Mouse (Mus musculus): Measurements from ENCODE around the gene Hsd17b11. TPM values are rescaled to one million over a fixed set of nuclear protein-coding genes. Genes with fewer than 3 reads are reported as not detected.
"Not testable (repeated sequence)": the region's sequence is repeated elsewhere in the genome, so short reads cannot be mapped to it uniquely, and the experiment has no call there.

The Hsd17b11 gene
- total and polyA plus RNA-seq, 3 experiments: 19.2 to 69.0 (median 67.2) TPM

DNA sequence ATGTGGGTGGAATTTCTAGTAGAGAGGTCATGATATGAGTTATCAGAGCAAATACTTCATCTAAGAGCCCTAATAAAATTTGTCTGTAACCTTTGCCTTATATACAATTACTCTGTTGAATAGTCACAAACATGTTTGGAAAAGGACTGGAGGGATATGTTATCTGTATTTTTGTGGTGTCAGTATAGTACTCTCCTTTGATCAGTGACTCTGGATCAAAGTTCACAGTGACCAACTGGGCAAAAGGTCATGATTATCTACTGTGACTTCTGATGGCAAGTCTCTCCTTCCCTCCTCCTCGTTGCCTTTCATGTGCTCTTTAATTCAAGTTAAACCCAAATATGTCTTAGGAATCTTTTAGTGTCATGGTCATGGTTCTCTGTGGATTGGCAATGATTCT lies 14.1 kb upstream of the Hsd17b11 start:
- DNase-seq: no peak

DNA sequence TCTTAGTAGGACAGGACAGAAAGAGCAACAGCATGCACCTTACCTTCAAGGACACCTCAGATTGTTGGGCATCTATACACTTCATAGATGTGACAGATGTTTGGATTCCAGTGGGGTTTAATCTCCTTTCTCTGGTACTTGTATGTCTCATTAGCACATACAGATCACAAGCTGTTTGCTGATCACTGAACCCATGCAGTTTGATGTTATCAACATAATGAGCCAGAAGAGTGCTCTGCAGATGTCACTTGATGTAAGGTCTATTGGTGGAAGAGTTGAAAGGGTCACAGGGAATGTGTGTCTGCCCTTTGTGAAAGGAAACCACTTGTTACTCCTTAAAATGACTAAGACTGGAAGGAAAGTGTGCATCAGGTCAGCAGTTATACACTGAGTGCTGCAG lies 13.3 kb upstream of the Hsd17b11 start:
- no peak for DNase-seq

DNA sequence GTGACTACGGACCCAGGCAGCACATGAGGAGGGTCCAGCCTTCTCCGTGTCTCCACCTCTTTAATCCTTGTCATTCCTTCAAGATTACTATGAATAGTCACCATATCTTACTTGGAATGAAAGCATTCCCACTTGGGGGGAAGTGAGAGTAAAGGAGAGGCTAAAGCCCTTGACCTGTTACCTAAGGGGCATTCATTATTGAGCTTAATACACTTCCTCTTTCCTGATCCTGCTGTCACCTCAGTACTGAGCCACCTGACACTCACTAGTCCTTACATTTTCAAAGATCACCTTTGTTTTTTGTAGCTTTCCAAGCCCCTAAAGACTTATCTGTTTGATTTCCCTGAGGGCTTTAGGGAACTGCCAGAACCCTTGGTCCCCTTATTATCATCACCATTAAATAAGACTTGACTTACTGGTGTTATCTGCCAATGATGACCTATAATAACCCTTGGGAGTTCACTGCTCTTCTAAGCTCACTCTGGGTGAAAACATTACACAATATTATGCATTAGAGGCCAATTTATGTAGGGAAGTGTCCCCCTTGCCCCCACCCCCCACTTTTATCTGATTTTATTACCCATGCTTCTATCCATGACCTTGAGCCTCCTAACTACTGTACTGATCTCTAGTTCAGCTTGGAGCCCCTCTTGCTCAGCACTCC lies 10.8 kb upstream of the Hsd17b11 start:
- no peak for DNase-seq

DNA sequence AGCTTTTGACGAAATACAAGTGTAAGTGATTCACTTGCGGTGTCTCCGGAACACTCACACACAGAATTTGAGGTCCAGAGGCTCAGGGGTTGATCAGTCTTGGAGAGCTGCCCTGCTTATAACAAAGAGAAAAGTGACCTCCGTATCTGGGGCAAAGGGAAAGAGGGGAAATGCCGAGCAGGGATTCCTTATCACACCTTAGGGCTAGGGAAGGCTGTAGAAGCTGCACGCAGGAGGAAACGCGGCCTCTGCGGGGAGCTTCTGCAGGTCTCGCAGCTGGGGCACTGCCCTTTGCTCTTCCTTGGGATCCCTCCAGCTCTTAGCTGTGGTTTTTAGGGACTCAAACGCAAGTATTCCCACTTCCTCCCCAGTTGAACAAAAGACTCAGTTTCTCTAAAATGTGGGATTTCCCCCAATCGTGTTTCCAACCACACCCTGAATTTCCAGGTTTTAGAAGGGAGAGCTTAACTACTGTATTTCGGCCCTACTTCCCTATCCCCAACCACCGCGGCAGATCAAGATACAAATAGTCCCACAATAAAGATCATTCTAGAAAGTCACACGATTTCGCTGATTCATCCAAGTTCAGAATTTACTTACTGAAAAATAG lies 3.6 kb upstream of the Hsd17b11 start:
- no peak for DNase-seq

DNA sequence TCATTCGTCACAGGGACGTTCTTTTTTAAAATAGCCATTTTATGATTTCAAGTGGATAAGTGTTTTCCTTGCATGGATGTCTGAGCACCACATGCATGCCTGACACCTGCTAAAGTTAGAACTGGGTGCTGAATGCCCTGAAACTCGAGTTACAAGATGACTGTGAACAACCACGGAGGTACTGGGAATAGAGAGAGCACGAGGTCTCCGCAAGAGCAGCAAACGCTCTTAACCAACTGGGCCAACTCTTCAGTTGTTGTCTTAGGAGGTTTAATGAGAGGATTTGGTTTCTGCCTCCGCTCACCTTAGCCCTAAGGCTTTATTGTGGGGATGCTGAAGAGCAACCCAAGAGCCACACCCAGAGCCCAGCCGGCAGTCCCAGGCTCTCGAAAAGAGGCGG lies 3.0 kb upstream of the Hsd17b11 start:
- no peak for DNase-seq

DNA sequence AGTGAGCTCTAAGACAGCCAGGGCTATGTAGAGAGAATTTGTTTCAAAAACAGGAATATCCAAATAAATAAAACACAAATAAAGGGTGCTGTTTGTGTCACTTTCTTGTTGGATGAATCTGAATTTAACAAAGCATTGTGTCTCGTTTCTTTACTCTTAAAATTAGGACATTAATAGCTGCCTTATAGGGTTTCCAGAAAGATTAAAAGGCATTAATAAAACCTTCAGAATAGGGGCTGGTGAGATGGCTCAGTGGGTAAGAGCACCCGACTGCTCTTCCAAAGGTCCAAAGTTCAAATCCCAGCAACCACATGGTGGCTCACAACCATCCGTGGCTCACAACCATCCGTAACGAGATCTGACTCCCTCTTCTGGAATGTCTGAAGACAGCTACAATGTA lies 2.5 kb upstream of the Hsd17b11 start:
- DNase-seq: not testable (repeated sequence)

DNA sequence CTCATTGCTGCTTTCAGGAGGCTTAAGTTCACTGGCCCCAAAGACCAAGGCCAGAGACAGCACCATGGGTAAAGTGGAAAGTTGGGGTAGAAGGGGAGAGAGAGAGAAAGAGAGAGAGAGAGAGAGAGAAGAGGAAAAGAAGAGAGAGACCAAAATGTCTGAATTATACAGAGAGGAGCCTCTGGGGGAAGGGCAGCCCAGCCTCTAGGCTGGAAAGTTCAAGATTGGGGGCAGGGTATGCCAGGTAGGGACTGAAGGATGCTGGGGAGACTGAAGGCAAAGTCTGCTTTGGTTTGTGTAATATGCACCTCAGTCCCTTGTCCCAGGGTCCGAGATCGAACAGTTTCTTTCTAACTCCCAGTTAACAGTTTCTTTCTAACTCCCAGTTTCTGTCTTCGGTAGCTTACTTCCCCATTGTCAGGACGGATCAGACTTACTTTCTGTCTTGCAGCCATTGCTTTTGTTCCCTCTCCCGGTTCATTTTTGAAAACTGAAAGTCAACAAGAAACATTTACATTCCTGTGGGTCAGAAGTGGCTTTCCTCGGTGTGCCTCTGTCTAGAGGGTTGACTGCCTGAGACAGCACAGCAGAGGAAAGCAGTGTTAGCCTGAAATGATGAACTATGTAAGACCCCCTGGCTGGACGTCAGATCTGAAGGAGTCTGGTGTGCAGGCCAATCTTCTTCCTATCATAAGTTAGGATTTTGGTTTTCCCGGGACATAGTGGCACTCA lies 1.7 kb upstream of the Hsd17b11 start:
- DNase-seq: no peak

DNA sequence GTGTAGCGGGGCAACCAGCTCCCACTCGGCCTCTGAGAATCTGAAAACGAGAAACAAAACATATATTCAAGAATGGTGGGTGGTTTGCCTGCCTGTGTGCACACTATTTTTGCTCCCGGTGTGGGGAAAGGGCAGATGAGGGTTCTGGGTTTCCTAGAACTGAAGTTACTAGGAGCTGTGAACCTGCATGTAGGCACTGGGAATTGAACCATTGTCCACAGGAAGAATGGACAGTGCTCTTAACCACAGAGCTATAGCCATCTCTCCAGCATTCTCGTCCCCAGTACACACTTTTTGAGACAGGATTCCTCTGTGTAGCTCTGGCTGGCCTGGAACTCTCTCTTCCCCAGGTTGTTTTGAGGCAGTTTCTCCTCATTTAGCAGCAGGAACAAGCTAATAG lies 839 bp upstream of the Hsd17b11 start:
- DNase-seq: no peak

DNA sequence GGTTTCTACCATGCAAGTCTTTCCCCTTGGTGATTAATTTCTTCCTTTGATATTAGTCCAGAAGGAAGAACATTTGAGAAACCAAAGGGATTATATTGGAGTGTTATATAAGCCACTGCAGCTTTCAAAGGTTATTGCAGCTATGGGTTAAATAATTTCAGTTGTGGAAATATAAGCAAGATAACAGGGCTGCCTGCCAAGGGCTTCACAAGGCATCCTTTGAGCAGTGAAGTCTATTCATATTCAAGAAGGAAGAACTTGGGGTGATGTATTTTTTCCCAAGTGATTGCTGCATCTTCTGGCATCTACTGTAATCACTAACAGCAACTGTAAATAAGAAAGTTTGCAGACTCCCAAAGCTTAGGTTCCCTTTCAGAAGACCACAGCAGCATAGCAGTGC lies 10.3 kb downstream of the Hsd17b11 start:
- no peak for DNase-seq

DNA sequence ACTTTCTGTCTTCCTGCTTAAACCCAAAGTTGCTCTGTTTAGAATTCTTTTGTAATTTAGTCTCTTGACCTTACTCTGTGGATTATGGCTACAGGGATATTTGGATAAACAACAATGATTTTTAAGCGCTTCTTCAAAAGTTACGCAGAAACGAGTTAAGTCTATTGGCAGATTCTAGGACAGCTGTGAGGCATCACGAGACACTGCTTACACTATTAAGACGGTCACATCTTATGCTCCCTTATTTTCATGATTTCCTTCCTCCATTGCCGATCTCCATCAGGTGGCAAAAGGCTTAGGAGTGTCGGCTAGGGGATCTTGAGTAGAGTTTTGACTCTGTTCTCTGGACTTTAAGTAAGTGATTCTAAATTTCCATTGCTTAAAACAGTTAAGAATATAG lies 11.5 kb downstream of the Hsd17b11 start:
- no peak for DNase-seq

DNA sequence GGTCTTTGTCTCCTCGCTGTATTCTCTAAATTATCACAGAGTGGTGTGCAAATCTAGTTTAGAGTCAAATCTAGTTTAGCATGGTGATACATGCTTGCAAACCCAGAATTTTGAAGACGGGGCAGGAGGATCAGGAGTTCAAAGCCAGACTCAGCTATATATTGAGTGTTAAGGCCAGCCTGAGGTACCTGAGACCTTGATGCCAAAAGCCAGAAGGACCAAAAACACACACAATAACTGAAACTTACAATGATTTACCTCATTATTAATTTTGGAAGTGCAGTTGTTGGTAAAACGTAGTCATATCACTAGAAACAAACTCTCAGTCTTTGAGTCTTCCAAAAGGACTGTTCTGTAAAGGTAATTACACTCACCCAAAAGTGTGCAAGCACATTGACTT lies 12.3 kb downstream of the Hsd17b11 start:
- DNase-seq: no peak

DNA sequence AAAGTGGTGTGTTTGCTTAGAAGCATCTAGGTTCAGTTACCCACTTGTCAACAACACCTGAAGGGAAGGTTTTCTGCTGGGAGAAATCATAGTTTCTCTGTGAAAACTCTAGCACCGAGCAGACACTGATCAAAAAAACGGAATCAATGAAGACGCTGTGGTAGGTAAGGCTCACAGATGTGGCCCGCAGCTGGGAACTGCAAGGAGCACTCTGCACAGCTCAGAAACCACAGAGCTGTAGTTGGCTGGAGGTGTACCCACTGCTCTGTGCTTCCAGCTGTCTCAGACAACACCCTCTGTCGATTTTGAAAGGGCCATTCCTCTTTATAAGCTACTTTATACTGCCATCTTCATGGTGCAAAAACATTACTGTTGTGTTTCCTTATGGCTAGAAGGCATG lies 13.9 kb downstream of the Hsd17b11 start:
- no peak for DNase-seq

DNA sequence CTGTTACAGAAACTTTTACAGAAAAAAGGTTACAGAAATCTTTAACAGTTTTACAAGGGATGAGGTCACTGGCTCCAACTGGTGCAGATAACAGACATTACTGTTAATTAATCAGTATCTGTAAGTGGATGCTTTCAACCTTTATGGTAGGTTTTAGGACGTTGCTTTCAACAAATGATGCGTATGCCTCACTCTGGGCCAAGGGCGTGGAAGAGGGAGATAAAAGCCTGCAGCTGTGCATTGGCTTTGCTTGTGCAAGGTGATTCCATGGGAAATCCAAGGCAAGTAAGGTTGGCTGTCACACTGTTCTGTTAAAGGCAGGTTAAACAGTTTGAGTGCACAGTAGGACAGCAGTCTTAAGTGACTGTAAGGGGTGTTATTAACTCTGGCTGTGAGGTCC lies 14.9 kb downstream of the Hsd17b11 start:
- no peak for DNase-seq

DNA sequence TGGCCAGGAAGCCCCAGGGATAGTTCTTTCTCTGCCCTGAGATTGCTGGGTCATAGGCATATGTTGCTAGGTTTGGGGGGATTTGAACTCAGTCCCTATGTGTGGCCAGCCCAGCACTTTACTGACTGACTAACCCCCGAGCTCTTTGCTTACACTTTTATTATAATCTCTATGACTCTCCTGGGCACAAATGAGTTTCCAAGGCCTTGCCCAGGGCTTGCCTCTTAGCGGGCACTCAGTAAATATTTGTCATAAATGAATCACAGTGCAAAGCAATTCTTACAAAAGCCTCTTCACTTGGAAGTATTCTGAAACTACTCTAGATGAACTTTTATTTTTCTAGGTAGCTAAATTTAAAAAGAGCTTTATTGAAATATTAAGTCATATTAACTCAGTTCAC lies 17.8 kb downstream of the Hsd17b11 start:
- peak; percentile 30 for DNase-seq

DNA sequence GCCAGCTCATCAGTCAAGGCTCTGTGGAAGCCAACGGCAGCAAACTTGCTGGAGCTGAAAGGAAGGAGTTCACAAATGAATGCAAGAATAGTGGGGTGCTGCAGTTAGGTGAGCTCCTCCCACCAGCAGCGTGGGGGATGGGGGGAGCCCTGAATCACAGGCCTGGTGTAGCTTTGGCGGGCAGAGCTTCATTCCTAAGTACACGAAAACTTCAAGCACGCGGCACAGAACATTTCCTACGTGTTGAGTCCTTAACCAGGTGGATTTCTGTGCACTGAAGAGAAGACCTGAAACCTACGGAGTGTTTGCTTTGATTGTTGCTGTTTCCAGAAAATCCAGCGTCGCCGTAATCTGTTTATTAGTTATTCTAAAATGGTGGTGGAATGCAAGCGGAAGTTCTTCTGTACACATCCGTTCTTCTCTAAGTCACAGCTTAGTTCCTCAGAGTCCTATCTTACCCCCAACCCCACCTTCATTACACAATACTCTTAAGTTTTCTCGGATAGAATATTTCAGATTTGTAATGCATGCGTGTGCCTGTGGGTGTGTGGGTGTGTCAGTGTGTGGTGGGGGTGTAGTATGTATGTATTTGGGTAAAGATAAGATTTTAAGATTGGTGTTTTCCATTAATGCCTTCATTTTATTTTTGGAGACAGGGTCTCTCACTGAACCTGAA lies 18.3 kb downstream of the Hsd17b11 start:
- DNase-seq: no peak

DNA sequence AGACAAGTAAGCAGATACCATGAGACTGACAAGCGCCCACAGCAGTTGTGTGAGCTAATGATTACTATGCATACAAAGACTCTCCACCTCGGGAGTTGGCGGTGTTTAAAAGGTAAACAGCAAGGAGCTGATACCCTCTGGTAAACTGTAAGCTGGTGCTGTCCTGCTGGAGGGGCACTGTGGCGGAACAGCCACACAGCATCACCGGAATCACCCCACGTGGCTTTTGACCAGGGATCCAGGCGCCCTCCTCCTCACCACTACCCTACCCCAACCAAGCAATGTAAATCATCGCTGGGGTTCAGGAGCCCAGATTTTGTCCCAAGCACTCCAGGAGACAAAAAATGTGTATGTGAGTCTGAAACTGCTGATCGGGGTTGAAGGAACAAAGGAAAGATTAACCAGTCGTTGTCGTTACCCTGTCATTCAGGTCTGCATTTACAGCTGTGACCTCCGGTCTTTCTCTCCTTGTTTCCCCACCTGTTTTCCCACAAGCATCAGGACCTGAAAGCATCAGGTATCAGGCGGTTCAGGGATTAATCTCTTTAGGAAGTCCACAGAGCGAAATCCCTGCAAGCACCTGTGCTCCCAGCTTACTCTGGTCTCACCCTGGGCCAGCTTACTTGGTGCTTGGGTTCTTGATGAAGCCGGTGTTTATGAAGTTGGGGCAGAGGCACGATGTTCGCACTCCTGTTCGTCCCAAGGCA lies 19.0 kb downstream of the Hsd17b11 start:
- no peak for DNase-seq

DNA sequence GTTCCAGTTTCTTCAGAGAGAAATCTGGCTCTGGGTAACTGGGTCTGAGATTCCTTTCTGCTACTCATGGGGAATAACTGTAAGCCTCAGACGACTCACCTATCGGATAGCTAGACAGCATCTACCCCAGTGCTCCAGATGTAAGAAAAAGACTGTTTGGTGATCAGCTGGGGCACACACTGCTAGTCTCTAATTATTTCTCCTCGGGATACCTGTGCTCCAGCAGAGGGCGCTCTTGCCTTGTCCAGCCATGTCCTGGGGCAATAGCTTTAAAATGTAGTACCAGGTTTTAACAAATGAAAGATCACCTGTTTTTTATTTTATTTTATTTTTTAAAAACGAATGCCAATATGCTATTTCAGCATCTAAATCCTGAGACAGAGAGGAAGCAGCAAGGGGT lies 22.0 kb downstream of the Hsd17b11 start:
- DNase-seq: peak; percentile 83

DNA sequence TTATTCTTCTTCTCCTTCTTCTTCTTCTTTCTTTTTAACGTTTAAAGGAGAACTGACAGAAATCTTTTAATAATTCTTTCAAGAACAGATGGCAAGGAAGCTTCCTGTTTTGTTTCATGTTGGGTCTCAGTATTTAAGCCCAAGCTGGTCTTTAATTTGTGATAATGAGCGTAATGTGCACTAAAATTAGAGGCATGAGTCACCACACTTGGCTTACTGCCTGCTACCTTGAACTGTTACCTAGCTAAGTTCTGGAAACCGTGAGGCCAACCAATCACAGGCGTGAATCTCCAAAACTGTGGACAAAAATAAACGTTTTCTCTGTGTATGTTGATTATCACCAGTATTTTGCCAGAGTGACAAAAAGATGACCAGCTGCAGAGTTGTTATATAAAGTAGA lies 23.0 kb downstream of the Hsd17b11 start:
- peak; percentile 76 for DNase-seq

DNA sequence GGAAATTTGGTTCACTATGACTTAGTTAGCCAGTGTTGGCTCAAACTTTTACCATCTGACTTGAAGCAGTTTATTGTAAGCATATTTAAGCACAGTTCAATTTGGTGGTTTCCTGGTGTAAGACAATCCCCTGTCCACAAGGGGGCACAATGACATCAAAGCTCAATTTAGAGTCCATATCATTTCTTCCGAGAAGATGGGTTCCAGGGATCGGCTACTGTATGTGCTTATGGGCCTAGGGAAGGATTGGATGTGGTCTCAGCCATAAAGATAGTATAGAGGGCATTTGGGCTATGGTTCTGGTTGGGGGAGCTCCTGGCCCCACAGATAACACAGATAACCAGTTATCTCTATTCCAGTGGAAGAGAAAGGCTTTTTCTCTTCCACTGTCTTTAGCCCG lies 26.5 kb downstream of the Hsd17b11 start:
- no peak for DNase-seq

DNA sequence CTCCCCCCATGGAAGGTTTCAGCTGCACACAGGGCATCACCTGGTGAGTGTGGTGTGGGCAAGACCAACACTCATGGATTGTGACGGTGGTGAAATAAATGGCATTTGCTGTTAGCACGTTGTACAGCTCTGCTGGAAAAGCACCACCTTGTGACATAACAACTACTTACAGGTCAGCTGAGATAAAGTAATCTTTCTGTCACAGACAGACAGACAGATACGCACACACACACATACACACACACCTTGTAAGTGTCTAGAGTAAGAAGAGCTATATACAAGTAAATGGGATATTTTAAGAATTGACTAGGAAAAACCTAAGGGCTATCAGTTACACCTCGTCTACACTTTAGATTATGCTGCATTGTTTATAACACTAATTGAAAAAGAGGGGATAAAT lies 27.1 kb downstream of the Hsd17b11 start:
- DNase-seq: no peak

DNA sequence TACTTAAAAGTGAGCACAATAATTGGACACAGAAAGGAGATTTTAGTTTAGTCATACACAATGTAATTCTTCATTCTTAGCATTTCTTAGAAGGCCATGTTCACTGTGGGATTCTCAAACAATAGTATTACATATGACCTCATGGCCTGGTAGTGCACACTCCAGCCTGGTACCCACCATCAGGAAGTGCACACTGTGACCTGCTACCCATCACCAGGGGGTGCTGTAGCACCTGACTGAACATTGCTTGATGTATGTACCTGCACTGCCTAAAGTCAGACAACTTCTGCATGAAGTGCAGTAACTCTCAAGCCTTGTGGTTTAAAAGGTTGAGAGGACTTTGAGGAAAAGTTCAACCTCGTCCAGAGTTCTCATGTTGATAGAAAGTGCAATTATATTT lies 28.1 kb downstream of the Hsd17b11 start:
- no peak for DNase-seq

DNA sequence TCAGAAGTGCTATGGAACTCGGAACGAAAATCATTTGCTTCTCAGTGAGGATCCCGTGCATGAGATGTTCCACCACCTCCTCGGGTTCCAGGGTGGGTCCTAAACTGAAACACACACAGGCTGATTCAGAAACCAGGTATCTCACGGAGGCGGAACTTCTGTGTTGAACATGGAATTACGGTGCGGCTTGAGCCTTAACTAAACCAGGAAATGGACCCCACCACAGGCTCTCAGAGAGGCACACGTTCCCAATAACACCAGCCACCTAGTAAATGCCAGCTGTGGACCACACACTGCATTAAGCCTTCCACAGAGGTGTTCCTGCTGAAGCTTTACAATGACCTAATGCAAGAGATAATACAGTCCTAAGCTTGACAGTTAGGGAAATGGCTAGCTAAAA lies 28.9 kb downstream of the Hsd17b11 start:
- DNase-seq: no peak

Measured in adrenal gland, adult 2 months (tissue).